Mouse (Mus musculus) hindbrain, embryonic 15.5 days (tissue): ENCODE results near the gene Mob3b. TPM values are rescaled to one million over a fixed set of nuclear protein-coding genes. Genes with fewer than 3 reads are reported as not detected.

ENCODE experiments used
- ATAC-seq: fragments of 200-750 bp; cut with Nextera tagmentation; 2 replicates; pipeline ENCODE4 v1.8.0; 2017; ENCODE audit warnings: low read depth, moderate number of reproducible peaks, moderate TSS enrichment; ENCODE audit not compliant: low FRiP score
- H3K27ac ChIP-seq: fragments of 300-500 bp; sonication (generic); replicated peaks from 2 replicates; pipeline ENCODE4 v1.5.1; 2015; ENCODE audit warnings: mild to moderate bottlenecking, inconsistent platforms
- H3K27me3 ChIP-seq: fragments of 300-500 bp; sonication (generic); 2 replicates; pipeline ENCODE4 v1.6.1; 2015; ENCODE audit warnings: control low read depth, inconsistent platforms
- H3K36me3 ChIP-seq: fragments of 300-500 bp; sonication (generic); 2 replicates; pipeline ENCODE4 v1.6.1; 2015; ENCODE audit warnings: control low read depth, inconsistent platforms
- H3K4me1 ChIP-seq: fragments of 300-500 bp; sonication (generic); replicated peaks from 2 replicates; pipeline ENCODE4 v1.6.1; 2015; ENCODE audit warnings: control low read depth, inconsistent platforms
- H3K4me2 ChIP-seq: fragments of 300-500 bp; sonication (generic); 2 replicates; pipeline ENCODE4 v1.6.1; 2015; ENCODE audit warnings: moderate library complexity, mild to moderate bottlenecking, inconsistent platforms
- H3K4me3 ChIP-seq: fragments of 300-500 bp; sonication (generic); 2 replicates; pipeline ENCODE4 v1.5.1; 2015; ENCODE audit warnings: mild to moderate bottlenecking, inconsistent platforms
- H3K9ac ChIP-seq: fragments of 300-500 bp; sonication (generic); 2 replicates; pipeline ENCODE4 v1.6.1; 2015; ENCODE audit warnings: inconsistent platforms
- H3K9me3 ChIP-seq: fragments of 300-500 bp; sonication (generic); 2 replicates; pipeline ENCODE4 v1.6.1; 2016; ENCODE audit warnings: control low read depth, inconsistent platforms
- whole genome bisulfite sequencing: fragments of 180-500 bp; shearing (Covaris S2); methylation state at CpG from one replicate; pipeline ENCODE4 v1.1.7; 2015; 5-methylcytosine and 5-hydroxymethylcytosine counted together
- polyA plus RNA-seq: library from polyadenylated mRNA; unstranded; fragments of >200 nt; fragmentation: Nextera tagmentation; extraction: Ambion mirVana; gene quantifications from 2 replicates; pipeline ENCODE4 v1.2.1, GENCODE M21; 2015

Gene Mob3b
- polyA plus RNA-seq, 1 experiment from 2014 or later = 3.9 TPM

GRCm38 (mm10) chr4:35105115-35105773 is 52.0 kb downstream of the Mob3b start:
- no peaks in the 10 kb centered on the region for H3K27me3 ChIP-seq
- no peaks in the 10 kb centered on the region for H3K9me3 ChIP-seq
- H3K36me3 ChIP-seq = no peaks in the 10 kb centered on the region
- no peak overlapping the region for H3K4me3 ChIP-seq
- no peak overlapping the region for H3K4me2 ChIP-seq
- no peak for ATAC-seq
- WGBS = 76% methylated on average over 14 of the region's 14 CpGs
- peaks cover 5% of the 10 kb centered on the region for H3K4me1 ChIP-seq
- no peak overlapping the region for H3K27ac ChIP-seq
- H3K9ac ChIP-seq = no peak overlapping the region

GRCm38 (mm10) chr4:35101201-35101600 is 56.1 kb downstream of the Mob3b start:
- ATAC-seq = no peak
- Histone ChIP-seq H3K4me1 (peaks cover 18% of the 10 kb centered on the region), H3K36me3 (no peaks in the 10 kb centered on the region), H3K27me3 (no peaks in the 10 kb centered on the region), H3K4me3 (no peak overlapping the region), H3K9ac (no peak overlapping the region), H3K27ac (no peak overlapping the region), H3K9me3 (no peaks in the 10 kb centered on the region), H3K4me2 (no peak overlapping the region)
- 40% methylated on average over 7 of the region's 7 CpGs for WGBS

GRCm38 (mm10) chr4:35099865-35100780 is 57.2 kb downstream of the Mob3b start:
- H3K4me1 ChIP-seq = peaks cover 18% of the 10 kb centered on the region
- H3K4me2 ChIP-seq = peak overlapping the region; percentile 67
- WGBS = 8% methylated on average over 29 of the region's 29 CpGs
- peak overlapping the region; percentile 24; the same call in 1 of the 2 replicates for H3K9ac ChIP-seq
- ATAC-seq = peak; percentile 92
- peak overlapping the region; percentile 51 for H3K27ac ChIP-seq
- H3K27me3 ChIP-seq = no peaks in the 10 kb centered on the region
- H3K9me3 ChIP-seq = no peaks in the 10 kb centered on the region
- peak overlapping the region; percentile 38 for H3K4me3 ChIP-seq
- H3K36me3 ChIP-seq = no peaks in the 10 kb centered on the region

- Histone ChIP-seq H3K36me3 (no peaks in the 10 kb centered on the region), H3K9ac (peak overlapping the region; percentile 24; the same call in 1 of the 2 replicates), H3K4me2 (peak overlapping the region; percentile 67), H3K4me3 (peak overlapping the region; percentile 38), H3K27me3 (no peaks in the 10 kb centered on the region), H3K27ac (peak overlapping the region; percentile 51; the same call in 1 of the 2 replicates), H3K9me3 (no peaks in the 10 kb centered on the region), H3K4me1 (peaks cover 18% of the 10 kb centered on the region)
- WGBS = 19% methylated on average over 17 of the region's 17 CpGs
- ATAC-seq = peak; percentile 60
Observed at GRCm38 (mm10) chr4:35099210-35099864, 57.9 kb downstream of the Mob3b start.

GRCm38 (mm10) chr4:35098552-35098951 is 58.7 kb downstream of the Mob3b start:
- H3K27me3 ChIP-seq = no peaks in the 10 kb centered on the region
- H3K27ac ChIP-seq = no peak overlapping the region
- no peak for ATAC-seq
- H3K36me3 ChIP-seq = no peaks in the 10 kb centered on the region
- no peak overlapping the region for H3K4me2 ChIP-seq
- no peak overlapping the region for H3K4me3 ChIP-seq
- no peak overlapping the region for H3K9ac ChIP-seq
- H3K4me1 ChIP-seq = peaks cover 18% of the 10 kb centered on the region
- 92% methylated on average over 6 of the region's 6 CpGs for WGBS
- H3K9me3 ChIP-seq = no peaks in the 10 kb centered on the region

GRCm38 (mm10) chr4:35096226-35097175 is 60.8 kb downstream of the Mob3b start:
- Histone ChIP-seq H3K4me2 (no peak overlapping the region), H3K4me3 (no peak overlapping the region), H3K27me3 (no peaks in the 10 kb centered on the region), H3K9me3 (no peaks in the 10 kb centered on the region), H3K9ac (no peak overlapping the region), H3K36me3 (no peaks in the 10 kb centered on the region), H3K27ac (no peak overlapping the region), H3K4me1 (peaks cover 18% of the 10 kb centered on the region)
- WGBS = 86% methylated on average over 28 of the region's 28 CpGs
- no peak for ATAC-seq

- H3K27me3 ChIP-seq = no peaks in the 10 kb centered on the region
- H3K9me3 ChIP-seq = no peaks in the 10 kb centered on the region
- no peak overlapping the region for H3K9ac ChIP-seq
- no peak for ATAC-seq
- no peaks in the 10 kb centered on the region for H3K36me3 ChIP-seq
- no peak overlapping the region for H3K4me2 ChIP-seq
- no peak overlapping the region for H3K4me3 ChIP-seq
- H3K4me1 ChIP-seq = peaks cover 5% of the 10 kb centered on the region; the same call in 1 of the 2 replicates
- 83% methylated on average over 3 of the region's 3 CpGs for WGBS
- H3K27ac ChIP-seq = no peak overlapping the region
Observed at GRCm38 (mm10) chr4:35092457-35092856, 64.8 kb downstream of the Mob3b start.

- H3K4me1 ChIP-seq = peaks cover 5% of the 10 kb centered on the region; the same call in 1 of the 2 replicates
- H3K27me3 ChIP-seq = no peaks in the 10 kb centered on the region
- no peaks in the 10 kb centered on the region for H3K9me3 ChIP-seq
- H3K36me3 ChIP-seq = no peaks in the 10 kb centered on the region
- no peak overlapping the region for H3K4me2 ChIP-seq
- WGBS = 87% methylated on average over 13 of the region's 13 CpGs
- H3K4me3 ChIP-seq = no peak overlapping the region
- H3K27ac ChIP-seq = no peak overlapping the region
- no peak overlapping the region for H3K9ac ChIP-seq
- ATAC-seq = no peak
Observed at GRCm38 (mm10) chr4:35091157-35091784, 66.0 kb downstream of the Mob3b start.

GRCm38 (mm10) chr4:35089321-35090316 is 67.7 kb downstream of the Mob3b start:
- no peak overlapping the region for H3K4me2 ChIP-seq
- H3K27ac ChIP-seq = 0 out of 2 replicates have a peak overlapping the region, but pooled peaks have one; percentile 31
- ATAC-seq = peak; percentile 56; the same call in 1 of the 2 replicates
- no peak overlapping the region for H3K9ac ChIP-seq
- H3K27me3 ChIP-seq = no peaks in the 10 kb centered on the region
- H3K9me3 ChIP-seq = no peaks in the 10 kb centered on the region
- H3K4me3 ChIP-seq = no peak overlapping the region
- H3K36me3 ChIP-seq = no peaks in the 10 kb centered on the region
- WGBS = 52% methylated on average over 14 of the region's 14 CpGs
- H3K4me1 ChIP-seq = peaks cover 5% of the 10 kb centered on the region; the same call in 1 of the 2 replicates
